Mouse (Mus musculus) heart, embryonic 14.5 days (tissue): ENCODE data around the gene Car4. TPM values are rescaled to one million over a fixed set of nuclear protein-coding genes. Genes with fewer than 3 reads are reported as not detected.
A peak's percentile ranks its signal among the peaks of the same experiment; 100 is the strongest.

Experiments used
- ATAC-seq: fragments of 200-750 bp; cut with Nextera tagmentation; 2 replicates; pipeline ENCODE4 v1.8.0; 2017; ENCODE audit warnings: low read depth, moderate TSS enrichment; ENCODE audit not compliant: insufficient number of reproducible peaks, insufficient read depth, low FRiP score
- H3K27ac ChIP-seq, 2 experiments: fragments of 200-500 bp in 1 of 2; fragments of 300-500 bp in 1 of 2; sonication (generic) in 1 of 2; replicated peaks in 1 of 2; 2 replicates each; pipeline ENCODE4 v1.5.1; 2012 to 2014; ENCODE audit warnings: low read depth in 2 of 2, low read length in 2 of 2, control low read depth in 1 of 2, mild to moderate bottlenecking in 1 of 2, mixed read lengths in 1 of 2; ENCODE audit not compliant: control insufficient read depth in 1 of 2, insufficient read depth in 1 of 2
- H3K27me3 ChIP-seq: fragments of 300-500 bp; sonication (generic); 2 replicates; pipeline ENCODE4 v1.6.1; 2014; ENCODE audit warnings: mild to moderate bottlenecking, low read length, control low read depth; ENCODE audit not compliant: control insufficient read depth, insufficient read depth
- H3K36me3 ChIP-seq: fragments of 300-500 bp; sonication (generic); 2 replicates; pipeline ENCODE4 v1.6.1; 2014; ENCODE audit warnings: mild to moderate bottlenecking, control low read depth, low read length, mixed read lengths; ENCODE audit not compliant: control insufficient read depth, insufficient read depth
- H3K4me1 ChIP-seq, 2 experiments: fragments of 200-500 bp in 1 of 2; fragments of 300-500 bp in 1 of 2; sonication (generic) in 1 of 2; 2 replicates each; pipeline ENCODE4 v1.6.1; 2012 to 2014; ENCODE audit warnings: low read length in 2 of 2, control low read depth in 1 of 2, mixed read lengths in 1 of 2; ENCODE audit not compliant: control insufficient read depth in 2 of 2, insufficient read depth in 2 of 2
- H3K4me2 ChIP-seq: fragments of 300-500 bp; sonication (generic); 2 replicates; pipeline ENCODE4 v1.6.1; 2014; ENCODE audit warnings: mild to moderate bottlenecking, low read length
- H3K4me3 ChIP-seq, 2 experiments: fragments of 200-500 bp in 1 of 2; fragments of 300-500 bp in 1 of 2; sonication (generic) in 1 of 2; 2 replicates each; pipeline ENCODE4 v1.5.1; 2012 to 2014; ENCODE audit warnings: low read length in 2 of 2, mild to moderate bottlenecking in 2 of 2, control low read depth in 1 of 2, low read depth in 1 of 2, moderate library complexity in 1 of 2; ENCODE audit not compliant: control insufficient read depth in 1 of 2, insufficient read depth in 1 of 2
- H3K9ac ChIP-seq: fragments of 300-500 bp; sonication (generic); 2 replicates; pipeline ENCODE4 v1.6.1; 2014; ENCODE audit warnings: mild to moderate bottlenecking, low read length
- H3K9me3 ChIP-seq: fragments of 300-500 bp; sonication (generic); 2 replicates; pipeline ENCODE4 v1.6.1; 2016; ENCODE audit warnings: low read length, control low read depth; ENCODE audit not compliant: control insufficient read depth
- WGBS: fragments of 180-500 bp; shearing (Covaris S2); extraction: QIAGEN DNeasy Blood & Tissue Kit; methylation state at CpG from one replicate; pipeline ENCODE4 v1.1.7; 2014; 5-methylcytosine and 5-hydroxymethylcytosine counted together
- polyA plus RNA-seq: library from polyadenylated mRNA; unstranded; fragments of >200 nt; fragmentation: Nextera tagmentation; extraction: Ambion mirVana; gene quantifications from 2 replicates; pipeline ENCODE4 v1.2.1, GENCODE M21; 2014

Gene Car4
- polyA plus RNA-seq, 1 experiment from 2014 or later, result 0.65 TPM

- H3K4me2 ChIP-seq, result no peak overlapping the region
- no peak for ATAC-seq
- H3K27me3 ChIP-seq, result peaks cover 29% of the 10 kb centered on the region
- no peak overlapping the region for H3K27ac ChIP-seq
- no peaks in the 10 kb centered on the region for H3K9me3 ChIP-seq
- H3K9ac ChIP-seq, result no peak overlapping the region
- no peak overlapping the region for H3K4me3 ChIP-seq
- no peaks in the 10 kb centered on the region for H3K4me1 ChIP-seq
- 1% methylated on average over 12 of the region's 12 CpGs for WGBS
- no peaks in the 10 kb centered on the region for H3K36me3 ChIP-seq
These were observed 12.7 kb upstream of the Car4 start for GRCm38 (mm10) chr11:84944639-84945435.

- Histone ChIP-seq H3K27ac (no peak overlapping the region), H3K4me1 (no peaks in the 10 kb centered on the region), H3K27me3 (peaks cover 29% of the 10 kb centered on the region), H3K9me3 (no peaks in the 10 kb centered on the region), H3K9ac (no peak overlapping the region), H3K36me3 (no peaks in the 10 kb centered on the region), H3K4me3 (no peak overlapping the region), H3K4me2 (no peak overlapping the region)
- ATAC-seq, result no peak
- 35% methylated on average over 3 of the region's 3 CpGs for WGBS
These were observed 11.7 kb upstream of the Car4 start for GRCm38 (mm10) chr11:84945841-84946240.

- 75% methylated on average over 6 of the region's 6 CpGs for WGBS
- Histone ChIP-seq H3K27ac (no peak overlapping the region), H3K27me3 (peaks cover 29% of the 10 kb centered on the region)
These were observed 10.4 kb upstream of the Car4 start for GRCm38 (mm10) chr11:84947206-84947605.

GRCm38 (mm10) chr11:84948114-84948513 lies 9.5 kb upstream of the Car4 start:
- ATAC-seq, result no peak
- Histone ChIP-seq H3K27me3 (peaks cover 28% of the 10 kb centered on the region), H3K4me2 (no peak overlapping the region), H3K9ac (no peak overlapping the region), H3K27ac (no peak overlapping the region), H3K36me3 (no peaks in the 10 kb centered on the region), H3K4me1 (no peaks in the 10 kb centered on the region), H3K4me3 (no peak overlapping the region), H3K9me3 (no peaks in the 10 kb centered on the region)
- WGBS, result 51% methylated on average over 3 of the region's 3 CpGs

More at GRCm38 (mm10) chr11:84947206-84947605, 10.4 kb upstream of the Car4 start:
- no peaks in the 10 kb centered on the region for H3K4me1 ChIP-seq
- H3K9me3 ChIP-seq, result no peaks in the 10 kb centered on the region
- no peak overlapping the region for H3K4me2 ChIP-seq
- no peak overlapping the region for H3K9ac ChIP-seq
- no peak overlapping the region for H3K4me3 ChIP-seq
- no peak for ATAC-seq
- no peaks in the 10 kb centered on the region for H3K36me3 ChIP-seq

GRCm38 (mm10) chr11:84948526-84948925 lies 9.1 kb upstream of the Car4 start:
- no peak for ATAC-seq
- no peak overlapping the region for H3K9ac ChIP-seq
- 54% methylated on average over 3 of the region's 3 CpGs for WGBS
- no peaks in the 10 kb centered on the region for H3K36me3 ChIP-seq
- H3K9me3 ChIP-seq, result no peaks in the 10 kb centered on the region
- no peak overlapping the region for H3K4me3 ChIP-seq
- no peaks in the 10 kb centered on the region for H3K4me1 ChIP-seq
- no peak overlapping the region for H3K4me2 ChIP-seq
- H3K27ac ChIP-seq, result no peak overlapping the region
- H3K27me3 ChIP-seq, result peaks cover 24% of the 10 kb centered on the region

GRCm38 (mm10) chr11:84952611-84953010 lies 5.0 kb upstream of the Car4 start:
- Histone ChIP-seq H3K9ac (no peak overlapping the region), H3K4me2 (no peak overlapping the region), H3K36me3 (no peaks in the 10 kb centered on the region), H3K9me3 (no peaks in the 10 kb centered on the region), H3K27ac (no peak overlapping the region), H3K4me1 (peaks cover 0 to 3% of the 10 kb centered on the region in 2 experiments; a peak in 2 of 4 replicates), H3K27me3 (peaks cover 18% of the 10 kb centered on the region), H3K4me3 (no peak overlapping the region)
- WGBS, result 22% methylated on average over 2 of the region's 2 CpGs
- no peak for ATAC-seq

- Histone ChIP-seq H3K4me3 (no peak overlapping the region), H3K27me3 (peaks cover 36% of the 10 kb centered on the region), H3K27ac (no peak overlapping the region), H3K4me2 (no peak overlapping the region), H3K36me3 (no peaks in the 10 kb centered on the region), H3K4me1 (peaks cover 10 to 24% of the 10 kb centered on the region in 2 experiments), H3K9me3 (no peaks in the 10 kb centered on the region), H3K9ac (no peak overlapping the region)
- 37% methylated on average over 5 of the region's 5 CpGs for WGBS
- ATAC-seq, result no peak
These were observed 1.2 kb upstream of the Car4 start for GRCm38 (mm10) chr11:84956400-84956799.

GRCm38 (mm10) chr11:84957171-84957570 lies 415 bp upstream of the Car4 start:
- Histone ChIP-seq H3K4me3 (peak overlapping the region in 1 of 2 experiments; percentile 29; a peak in 1 of 4 replicates), H3K27ac (no peak overlapping the region), H3K4me2 (peak overlapping the region; percentile 55), H3K27me3 (peaks cover 36% of the 10 kb centered on the region), H3K9ac (no peak overlapping the region), H3K36me3 (no peaks in the 10 kb centered on the region), H3K4me1 (peaks cover 10 to 24% of the 10 kb centered on the region in 2 experiments), H3K9me3 (no peaks in the 10 kb centered on the region)
- ATAC-seq, result no peak
- WGBS, result 3% methylated on average over 15 of the region's 15 CpGs
